Mouse (Mus musculus): ENCODE measurements around the gene Cdc14a.

DNA sequence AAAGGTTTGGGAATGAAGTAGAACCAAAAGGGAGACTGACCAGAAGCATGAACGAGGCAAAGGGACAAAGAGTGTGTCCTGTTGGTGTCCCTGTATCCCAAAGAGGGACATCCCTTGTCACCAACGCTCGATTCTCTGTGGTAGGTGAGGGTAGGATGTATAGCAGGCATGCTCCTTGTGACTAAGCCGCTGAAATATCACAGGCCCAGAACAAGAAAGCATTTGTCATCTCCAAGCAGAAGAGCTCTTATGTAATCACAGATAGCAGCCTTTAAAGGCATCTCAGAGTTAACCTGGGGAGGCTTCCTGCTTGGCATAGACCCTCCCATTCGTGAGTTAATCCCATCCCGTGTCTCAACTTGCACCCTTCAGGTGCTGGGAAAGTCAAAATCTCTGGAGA, 179.4 kb downstream of the Cdc14a start:
- TF ChIP-seq CTCF (IDR thresholded peaks at IDR 0.05; ENCODE audit: extremely low read depth, insufficient read depth, insufficient read length, insufficient replicate concordance): no peak
- TF ChIP-seq POLR2A (IDR thresholded peaks at IDR 0.05; ENCODE audit: low read depth, low read length): no peak
